Mouse (Mus musculus) kidney, adult 18-20 months (tissue): ENCODE measurements around the gene Rtkn.
A peak's percentile ranks its signal among the peaks of the same experiment; 100 is the strongest.

ENCODE experiments used
- DNase-seq: peaks from one replicate; pipeline ENCODE4 v3.0.0; 2021

Rtkn gene

DNA sequence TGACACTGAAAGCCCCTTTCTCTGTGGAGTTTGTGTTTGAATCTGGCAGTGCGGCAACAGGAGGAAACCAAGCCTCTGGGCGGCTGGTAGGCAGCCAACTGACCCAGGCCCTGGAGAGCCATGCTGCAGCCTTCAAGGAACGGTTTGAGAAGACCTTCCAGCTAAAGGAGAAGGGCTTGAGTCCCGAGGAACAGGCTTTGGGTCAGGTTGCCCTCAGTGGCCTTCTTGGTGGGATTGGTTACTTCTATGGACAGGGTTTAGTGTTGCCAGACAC is 18.2 kb upstream of the Rtkn start:
- DNase-seq: no peak

DNA sequence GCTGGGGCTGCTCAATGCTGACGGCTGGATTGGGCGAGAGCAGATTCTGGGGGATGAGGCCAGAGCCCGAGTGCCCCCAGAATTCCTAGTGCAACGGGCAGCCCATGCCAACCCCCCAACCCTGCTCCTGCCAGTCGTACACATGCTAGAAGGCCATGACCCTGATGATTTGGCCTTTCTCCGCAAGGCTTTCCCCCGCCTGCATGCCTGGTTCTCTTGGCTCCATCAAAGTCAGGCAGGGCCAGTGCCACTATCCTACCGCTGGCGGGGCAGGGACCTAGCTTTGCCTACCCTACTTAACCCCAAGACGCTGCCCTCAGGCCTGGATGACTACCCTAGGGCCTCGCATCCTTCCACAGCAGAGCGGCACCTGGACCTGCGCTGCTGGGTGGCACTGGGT is 17.6 kb upstream of the Rtkn start:
- DNase-seq: no peak

DNA sequence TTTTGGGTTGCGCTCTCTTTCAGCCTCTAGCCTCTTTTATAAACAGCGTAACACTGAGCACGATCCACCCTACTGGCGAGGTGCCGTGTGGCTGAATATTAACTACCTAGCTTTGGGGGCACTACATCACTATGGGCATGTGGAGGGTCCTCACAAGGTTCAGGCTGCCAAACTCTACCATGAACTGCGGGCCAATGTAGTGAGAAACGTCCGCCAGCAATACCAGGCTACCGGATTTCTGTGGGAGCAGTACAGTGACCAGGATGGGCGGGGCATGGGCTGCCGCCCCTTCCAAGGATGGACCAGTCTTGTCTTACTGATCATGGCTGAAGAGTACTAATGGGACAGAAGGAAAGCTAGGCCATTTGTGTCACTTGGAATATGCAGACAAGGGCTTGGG is 16.9 kb upstream of the Rtkn start:
- DNase-seq: no peak

DNA sequence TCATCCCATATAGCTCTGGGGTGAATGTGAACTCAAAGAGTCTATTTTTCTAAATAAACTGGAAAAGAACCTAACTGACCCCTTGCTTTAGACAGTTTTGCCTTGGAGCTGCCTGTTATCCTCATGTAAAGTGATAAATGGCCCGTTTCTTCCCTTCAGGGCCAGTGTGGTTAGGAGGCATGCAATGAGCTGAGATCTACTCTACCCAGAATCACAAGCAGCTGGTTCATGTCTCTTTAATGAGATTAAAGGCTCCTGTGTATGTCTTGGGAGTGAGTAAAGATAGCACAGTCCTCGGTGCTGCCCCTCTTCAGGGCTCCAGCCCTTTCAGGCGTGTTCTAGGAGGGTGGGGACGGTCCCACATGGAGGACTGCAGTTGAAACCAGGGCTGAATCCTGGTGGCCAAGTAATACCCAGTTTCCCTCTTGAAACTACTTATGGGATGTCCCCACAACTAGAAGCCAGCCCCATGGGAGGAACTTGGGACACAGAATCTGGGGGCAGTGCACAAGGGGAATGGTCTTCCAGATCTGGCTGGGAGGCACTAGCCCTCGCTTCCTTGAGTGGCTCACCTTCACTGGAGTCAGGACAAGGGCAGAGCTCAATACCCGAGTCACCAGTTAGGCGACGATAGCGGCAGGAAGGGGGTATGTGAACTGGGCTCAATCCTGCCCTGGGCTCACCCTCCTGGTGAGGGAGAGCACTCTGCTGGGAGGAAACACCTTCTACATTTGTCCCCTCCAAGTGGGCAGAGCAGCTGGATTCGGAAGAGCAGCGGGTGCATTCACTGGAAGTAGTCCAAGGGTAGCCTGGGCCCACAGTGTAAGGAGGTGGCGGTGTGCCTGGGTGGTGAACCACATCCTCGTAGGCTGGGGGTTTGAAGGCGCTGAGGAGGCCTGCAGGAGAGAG is 16.2 kb upstream of the Rtkn start:
- no peak for DNase-seq

DNA sequence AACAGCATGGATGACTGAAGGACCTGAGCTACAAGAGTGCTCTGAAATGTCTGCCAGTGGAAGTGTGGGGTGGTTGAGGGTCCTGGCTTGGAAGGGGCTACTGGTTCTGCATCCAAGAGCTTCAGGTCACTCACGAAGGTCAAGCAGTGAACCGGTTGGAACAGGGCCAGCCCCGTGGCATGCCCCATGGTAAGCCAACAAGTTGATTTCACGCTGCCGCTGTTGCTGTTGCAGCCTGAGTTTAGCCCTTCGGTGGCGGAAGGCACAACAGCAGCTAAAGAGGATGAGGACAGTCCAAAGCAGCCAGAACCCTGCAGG is 15.6 kb upstream of the Rtkn start:
- DNase-seq: peak; percentile 38

DNA sequence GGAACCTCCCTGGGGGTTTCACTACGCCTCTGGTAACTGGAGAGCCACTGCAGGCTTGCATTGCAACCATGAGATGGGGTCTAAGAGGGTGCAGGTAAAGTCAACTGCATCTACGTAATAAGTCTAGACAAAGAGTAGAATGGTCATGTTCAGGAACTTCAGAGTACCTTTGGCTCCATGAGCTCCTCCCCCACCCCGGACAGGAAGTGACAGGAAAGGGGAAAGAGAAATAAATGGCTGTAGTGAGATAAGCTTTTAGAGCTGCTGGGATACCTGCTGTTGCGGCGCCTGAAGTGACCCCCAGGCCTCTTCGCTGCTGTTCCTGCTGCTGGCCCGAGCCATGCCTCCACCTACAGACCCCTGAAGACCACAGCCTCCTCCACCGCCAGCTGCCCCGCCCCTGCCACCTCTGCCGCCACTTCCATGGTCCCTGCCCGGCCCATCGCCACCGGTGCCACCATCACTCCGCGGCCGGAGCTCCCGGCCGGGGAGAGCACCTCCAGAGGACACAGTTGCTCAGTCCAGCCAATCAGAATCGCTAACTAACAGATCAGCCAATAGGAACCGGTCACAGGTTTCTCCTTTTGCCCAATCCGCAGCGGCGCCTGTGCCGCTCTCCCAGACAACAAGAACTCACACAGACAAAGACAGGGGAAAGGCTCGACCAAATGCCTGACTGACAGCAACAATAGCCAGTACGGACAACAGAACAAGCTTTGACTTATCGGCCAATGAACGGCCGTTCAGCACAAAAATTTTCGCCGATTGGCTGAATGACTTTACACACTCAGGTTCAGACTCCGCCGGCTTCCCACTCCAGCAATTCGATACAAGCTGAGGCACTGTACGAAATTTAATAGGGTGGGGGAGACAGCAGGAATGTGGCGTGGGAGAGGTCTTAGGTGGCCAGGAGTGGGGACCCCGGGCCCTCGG is 14.1 kb upstream of the Rtkn start, which contains the start of gene Wbp1:
Gene Wbp1 (minus strand): TSS at position 630 of the 933 bp plus-strand sequence.
- DNase-seq: peak; percentile 90

DNA sequence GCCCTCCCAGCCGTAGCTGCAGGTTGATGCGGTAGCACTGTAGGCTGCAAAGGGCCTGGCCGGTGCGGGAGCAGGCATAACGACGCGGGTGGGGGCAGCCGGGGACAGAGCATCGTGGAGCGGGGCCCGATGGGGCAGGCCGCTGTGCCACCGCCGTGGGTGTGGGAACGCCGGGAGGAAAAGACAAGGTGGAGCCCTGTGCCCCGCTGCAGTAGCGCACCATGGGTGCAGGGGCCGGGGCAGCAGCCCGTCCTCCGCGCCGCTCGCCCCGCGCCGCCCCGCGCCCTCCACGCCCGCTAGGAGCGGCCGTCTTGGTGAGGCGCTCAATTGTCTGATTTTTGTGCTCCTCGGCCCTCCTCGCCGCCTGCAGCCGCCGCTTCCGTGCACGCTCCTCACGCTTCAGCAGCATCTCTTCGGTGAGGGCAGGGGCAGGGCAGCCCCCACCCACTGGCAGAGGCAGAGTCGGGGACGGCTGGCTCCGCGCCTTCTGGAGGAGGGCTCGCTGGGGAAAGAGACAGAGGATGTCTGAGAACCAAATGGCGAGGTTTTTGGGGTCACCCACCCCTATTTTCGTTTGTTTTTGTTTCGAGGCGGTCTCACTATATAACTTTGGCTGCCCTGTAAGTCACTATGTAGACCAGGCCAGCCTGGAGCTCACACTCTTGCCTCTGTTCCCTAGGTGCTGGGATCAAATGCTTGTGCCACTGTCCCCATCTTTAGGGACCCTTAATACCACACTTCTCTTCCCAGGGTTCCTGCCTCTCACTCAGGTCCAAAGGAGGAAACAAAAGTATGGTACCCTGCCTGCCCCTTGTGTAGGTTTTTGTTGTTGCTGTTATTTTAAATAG is 13.2 kb upstream of the Rtkn start:
- DNase-seq: no peak

DNA sequence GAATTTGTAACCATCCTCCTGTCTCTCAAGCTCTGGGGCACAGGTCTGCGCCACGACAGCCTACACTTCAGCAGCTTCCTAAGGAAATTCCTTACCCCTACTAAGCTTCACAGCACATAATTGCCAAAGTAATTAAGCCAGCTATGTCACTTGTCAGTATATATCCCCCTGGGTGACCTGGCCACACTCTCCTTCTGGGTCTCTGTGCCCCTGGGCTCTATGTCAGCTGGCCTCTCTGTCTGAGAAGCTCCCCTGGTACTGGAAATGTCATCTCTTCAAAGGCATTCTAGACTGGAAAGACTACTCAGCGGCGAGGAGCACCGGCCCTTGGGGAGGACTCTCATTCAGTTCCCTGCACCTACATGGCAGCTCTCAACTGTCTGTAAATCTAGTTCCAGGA is 12.3 kb upstream of the Rtkn start:
- DNase-seq: no peak

DNA sequence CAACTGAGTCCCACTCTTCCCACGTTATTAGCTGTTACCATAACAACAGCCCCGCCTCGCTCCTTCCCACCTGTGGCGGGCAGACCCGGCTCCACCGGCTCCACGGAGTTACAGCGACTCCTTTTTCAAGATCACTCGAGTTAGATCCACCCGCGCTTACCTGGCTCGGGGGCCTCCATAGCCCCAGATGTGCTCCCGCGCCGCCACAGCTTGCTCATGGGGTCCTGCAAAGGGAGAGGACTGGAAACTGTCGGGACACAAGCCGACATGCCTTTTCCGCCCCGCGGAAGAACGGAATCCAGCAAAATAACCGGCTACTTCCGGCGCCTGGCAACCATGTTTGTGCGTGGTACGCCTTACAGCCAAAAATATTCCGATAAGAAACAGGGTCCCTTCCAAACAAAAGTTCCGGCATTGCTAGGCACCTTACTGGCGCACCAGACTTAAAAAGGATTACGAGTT is 10.4 kb upstream of the Rtkn start:
- peak; percentile 93 for DNase-seq

DNA sequence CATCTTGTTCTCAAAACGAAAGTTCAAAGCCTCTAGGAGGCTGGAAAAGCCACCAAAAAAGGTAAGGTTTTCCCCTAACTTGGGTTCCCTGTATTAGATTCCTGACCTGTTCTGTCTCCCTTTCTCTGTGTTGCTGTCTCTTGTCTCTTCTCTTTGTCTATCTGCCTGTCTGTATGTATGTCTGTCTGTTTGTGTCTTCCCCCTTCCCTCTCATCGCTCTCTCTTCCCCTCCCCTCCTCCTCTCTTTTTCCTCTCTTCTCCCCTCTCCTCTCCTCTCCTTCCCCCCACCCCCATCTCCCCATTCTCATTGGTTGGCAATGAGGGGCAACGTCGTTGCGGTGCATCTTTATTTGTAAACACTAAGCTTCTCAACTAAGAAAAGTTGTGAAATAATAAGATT is 9.9 kb upstream of the Rtkn start, which contains the start of gene Ino80b:
Gene Ino80b (minus strand): TSS at position 101 of the 400 bp plus-strand sequence.
- no peak for DNase-seq

DNA sequence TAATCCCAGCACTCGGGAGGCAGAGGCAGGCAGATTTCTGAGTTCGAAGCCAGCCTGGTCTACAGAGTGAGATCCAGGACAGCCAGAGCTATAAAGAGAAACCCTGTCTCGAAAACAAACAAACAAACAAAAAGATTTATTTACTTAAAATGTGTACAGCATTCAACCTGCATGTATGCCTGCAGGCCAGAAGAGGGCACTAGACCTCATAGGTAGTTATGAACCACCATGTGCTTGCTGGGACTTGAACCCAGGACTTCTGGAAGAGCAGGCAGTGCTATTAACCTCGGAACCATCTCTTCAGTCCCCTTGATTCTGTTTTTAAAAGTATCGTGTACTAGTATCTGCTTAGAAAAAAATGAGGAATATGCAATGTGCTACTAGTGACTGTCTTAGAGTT is 7.8 kb upstream of the Rtkn start:
- no peak for DNase-seq

DNA sequence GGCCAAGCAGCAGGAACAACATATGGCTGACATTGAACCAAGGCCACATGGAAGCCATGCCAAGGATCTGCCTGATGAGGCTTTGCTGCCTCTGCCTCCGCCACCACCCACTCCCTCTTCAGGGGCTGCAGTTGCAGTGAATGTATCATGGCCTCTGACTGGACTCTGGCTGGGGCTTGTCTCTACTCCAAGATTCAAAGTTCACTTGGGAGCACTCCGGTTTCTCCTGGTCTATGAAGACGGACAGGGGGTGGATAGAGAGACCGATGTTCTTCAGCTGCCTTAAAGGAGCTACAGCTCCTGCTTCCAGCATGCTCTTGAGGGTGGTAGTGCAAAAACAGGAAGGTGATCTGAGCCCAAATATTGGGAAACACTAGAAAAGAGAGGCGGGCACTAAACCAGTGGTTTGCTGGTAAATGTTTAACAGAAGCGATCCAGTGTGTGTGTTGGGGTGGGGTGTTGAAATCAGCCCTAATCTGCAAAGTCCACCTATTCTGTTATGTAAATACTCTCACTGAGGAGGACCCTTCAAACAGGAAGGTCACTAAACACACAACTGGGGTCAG is 3.7 kb upstream of the Rtkn start:
- DNase-seq: peak; percentile 76

DNA sequence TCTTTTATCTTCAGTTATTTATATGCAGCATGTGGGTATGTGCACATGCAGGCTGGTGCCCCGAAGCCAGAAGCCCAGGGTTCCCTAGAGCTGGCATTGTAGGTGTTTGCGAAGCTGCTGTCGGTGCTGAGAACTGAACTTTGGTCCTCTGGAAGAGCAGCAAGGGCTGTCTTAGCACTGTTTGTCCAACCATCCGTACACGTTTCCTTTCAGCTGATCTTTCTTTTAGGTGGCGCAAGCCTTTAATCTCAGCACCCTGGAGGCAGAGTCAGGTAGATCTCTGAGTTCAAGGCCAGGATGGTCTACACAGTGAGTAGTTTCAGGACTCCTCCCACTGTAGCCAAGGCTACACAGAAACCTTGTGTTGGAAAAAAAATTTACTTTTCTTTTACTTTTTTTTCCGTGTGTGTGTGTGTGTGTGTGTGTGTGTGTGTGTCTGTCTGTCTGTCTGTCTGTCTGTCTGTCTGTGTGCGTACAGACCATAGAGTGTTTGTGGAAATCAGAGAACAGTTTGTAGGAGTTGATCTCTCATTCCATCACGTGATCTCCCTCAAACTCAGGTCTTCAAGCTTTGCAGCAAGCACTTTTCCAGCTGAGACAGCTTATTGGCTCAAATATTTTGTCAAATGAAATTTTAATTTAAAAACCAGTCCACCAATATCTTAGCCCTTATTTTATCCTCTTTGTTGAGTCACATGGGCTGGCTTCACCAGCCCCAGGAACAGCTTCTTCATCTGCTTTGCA is 2.9 kb upstream of the Rtkn start:
- no peak for DNase-seq

DNA sequence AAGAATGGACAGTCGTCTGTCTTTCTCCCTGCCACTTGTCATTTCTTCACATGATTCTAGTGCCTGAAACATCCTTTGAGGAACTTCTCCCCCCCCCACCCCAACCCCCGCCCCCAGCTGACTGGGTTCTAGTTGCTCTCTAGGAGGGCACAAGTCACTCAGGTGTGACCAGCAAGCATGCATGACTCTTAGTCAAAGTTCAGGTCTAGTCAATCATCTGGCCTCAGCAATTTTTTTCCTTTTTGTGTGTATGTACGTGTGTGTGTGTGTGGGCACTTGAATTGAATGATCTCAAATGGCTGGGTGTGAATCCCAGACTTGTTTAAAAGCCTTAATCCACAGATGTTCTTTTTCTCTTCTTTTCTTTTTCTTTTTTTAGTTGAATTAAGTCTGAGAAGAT is 1.0 kb upstream of the Rtkn start:
- no peak for DNase-seq

DNA sequence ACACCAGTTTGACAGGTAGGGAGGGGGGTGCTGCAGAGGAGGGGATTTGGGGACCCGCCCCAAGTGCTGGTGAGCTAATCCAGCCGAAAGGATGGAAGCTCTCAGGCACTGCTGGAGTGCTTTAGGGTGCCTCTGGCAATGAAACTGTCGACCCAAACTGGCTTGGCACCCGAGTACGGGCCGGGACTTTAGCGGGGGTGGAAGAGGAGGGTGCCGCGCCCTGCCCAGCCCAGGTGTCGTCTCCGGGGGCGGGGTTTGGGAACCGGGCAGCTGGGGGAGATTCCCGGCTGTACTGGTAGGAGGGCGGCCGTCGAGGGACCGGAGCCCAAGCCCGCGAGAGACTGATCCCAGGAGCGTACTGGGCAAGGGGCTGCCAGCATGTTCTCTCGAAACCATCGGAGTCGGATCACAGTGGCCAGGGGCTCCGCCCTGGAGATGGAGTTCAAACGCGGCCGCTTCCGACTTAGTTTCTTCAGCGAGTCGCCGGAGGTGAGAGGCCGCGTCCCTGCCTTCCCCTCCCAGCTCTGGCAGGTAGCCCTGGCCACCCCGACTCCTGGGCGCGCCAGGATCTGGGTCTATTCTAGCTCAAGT is 403 bp downstream of the Rtkn start:
- DNase-seq: peak; percentile 82

DNA sequence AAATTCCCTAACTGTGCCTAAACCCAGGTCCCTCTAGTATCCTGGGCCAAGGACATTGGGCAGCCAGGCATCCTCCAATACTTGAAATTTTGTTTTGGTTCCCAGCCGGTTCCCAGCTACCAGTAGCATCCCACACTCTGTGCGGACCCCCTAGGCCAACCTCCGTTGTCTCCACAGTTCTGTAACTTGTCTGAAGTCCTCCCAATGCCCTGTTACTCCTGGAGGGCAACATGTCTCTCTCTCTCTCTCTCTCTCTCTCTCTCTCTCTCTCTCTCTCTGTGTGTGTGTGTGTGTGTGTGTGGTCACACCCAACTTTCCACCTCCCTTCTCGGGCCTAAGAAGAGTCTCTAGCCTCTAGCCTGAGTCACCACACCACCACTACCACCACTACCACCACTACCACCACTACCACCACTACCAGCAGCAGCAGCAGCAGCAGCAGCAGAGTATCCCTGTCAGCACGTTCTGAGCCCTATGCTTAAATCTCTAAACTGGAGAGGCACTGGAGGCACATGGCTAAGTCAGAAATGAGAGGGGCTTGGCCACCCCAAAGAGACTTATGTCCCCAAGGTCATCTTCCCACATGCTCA is 1.1 kb downstream of the Rtkn start:
- DNase-seq: no peak

DNA sequence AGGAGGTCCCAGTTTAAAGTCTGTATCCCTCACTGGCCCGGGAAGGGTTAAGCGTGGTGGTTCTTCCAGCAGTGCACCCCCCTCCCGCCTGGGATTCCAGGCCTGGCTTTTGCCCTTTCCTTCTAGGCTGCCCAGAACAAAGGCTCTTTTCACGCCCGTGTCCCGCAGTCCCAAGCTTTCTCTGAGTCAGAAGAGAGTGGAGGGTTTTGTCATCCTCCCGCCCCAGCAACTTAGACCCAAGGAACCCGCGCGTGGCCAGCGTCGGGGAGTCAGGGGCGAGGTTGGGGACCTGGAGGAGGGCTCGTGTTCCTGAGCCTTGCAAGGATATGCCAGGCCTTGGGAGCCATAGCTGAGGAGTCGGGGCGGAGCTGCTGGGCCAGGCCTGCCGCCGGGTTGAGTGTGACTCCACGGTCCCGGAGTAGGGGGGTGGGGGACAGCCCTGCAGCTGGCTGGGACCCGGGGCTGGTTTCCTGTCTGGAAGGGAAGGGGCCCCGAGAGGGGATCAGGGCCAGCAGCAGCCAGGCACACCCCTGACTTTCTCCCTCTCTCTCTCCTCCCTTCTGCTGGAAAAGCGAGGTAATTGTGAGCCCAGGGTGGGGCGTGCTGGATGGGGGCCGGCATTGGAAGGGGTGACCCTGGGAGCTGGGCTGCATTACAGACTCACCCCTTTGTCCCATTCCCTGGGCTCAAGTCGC is 1.8 kb downstream of the Rtkn start:
- peak; percentile 82 for DNase-seq

DNA sequence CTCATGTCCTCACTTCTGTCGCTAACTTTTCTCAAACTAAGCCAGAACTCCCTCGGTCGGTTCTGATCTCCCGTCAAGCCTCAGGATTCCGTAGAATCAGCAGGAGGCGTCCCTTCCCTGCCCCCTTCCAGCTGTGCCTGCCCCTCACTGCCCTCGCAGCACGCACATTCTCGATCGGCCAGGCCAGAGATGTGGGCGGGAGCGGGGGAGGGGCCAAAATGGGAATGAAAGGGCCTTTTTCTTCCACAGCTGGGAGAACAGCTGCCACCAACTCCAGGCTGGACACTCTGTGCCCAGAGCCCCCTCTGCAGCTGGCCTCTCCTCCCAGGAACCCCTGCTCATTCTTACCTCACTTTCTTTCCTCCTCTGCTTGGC is 2.3 kb downstream of the Rtkn start:
- peak; percentile 89 for DNase-seq

DNA sequence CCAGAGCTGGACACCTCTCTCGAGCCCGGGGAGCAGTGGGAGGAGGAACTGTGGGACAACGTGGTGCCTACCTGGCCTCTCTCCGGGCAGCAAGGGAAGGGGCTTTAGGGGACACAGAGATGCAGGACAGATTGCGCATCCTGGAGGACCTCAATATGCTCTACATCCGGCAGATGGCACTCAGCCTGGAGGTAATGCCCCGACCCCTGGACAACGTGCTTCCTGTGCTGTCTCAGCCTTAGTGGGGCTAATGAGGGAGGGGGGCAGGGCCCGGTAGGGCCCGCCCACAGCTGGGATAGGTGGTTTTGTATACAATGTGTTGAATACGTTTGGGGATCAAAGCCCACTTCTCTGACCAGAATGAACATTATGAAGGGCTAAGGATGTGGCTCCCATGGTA is 2.8 kb downstream of the Rtkn start:
- DNase-seq: no peak

DNA sequence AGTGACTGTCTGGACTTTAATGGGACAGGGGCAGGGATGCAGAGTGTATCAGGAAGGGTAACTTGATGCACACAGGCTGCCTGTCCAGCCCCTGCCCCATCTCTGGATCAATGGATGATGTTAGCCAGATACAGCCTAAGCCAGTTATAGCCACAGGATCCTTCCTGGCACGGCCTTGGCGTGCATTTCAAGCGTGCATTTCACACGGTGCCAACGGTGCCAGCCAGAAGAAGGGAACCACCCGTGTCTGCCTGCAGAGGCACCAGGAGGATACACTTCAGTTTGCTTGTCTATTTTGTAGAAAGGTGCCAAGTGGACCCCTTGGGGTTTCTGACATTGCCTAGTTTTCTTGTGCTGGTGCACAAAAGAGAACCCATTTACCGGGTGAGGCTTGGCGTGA is 4.8 kb downstream of the Rtkn start:
- no peak for DNase-seq

DNA sequence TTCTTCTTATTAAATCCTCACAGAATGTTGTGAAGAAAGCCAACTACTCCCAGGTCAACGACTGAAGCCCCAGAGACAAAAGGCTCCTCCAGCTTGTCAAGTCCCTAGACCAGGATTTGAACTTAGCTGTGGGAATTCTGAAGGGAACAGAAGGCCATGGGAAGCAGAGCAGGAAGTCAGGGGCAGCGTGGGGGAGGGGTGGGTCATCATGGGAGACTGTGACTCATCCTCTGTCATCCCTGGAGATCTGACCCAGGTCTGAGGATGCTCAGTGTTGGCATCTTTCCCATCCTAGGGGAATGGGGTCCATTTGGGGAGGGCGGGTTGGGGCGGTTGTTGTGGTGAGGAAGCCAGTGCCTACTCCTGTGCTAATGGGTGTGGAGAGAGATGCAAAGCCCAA is 6.4 kb downstream of the Rtkn start:
- DNase-seq: no peak
